Mouse (Mus musculus): ENCODE results near the gene Axin1.

- TF ChIP-seq CTCF (IDR thresholded peaks at IDR 0.05; ENCODE audit: low read depth, low read length) (no peak), POLR2A (IDR thresholded peaks at IDR 0.05; ENCODE audit: insufficient read depth, low read length) (no peak)
Measured at GRCm38 (mm10) chr17:26240990-26241389, 102.5 kb downstream of the Axin1 start.
